Comparison of ENCODE assay signal across 7 mouse cellular contexts in the genomic region with DNA sequence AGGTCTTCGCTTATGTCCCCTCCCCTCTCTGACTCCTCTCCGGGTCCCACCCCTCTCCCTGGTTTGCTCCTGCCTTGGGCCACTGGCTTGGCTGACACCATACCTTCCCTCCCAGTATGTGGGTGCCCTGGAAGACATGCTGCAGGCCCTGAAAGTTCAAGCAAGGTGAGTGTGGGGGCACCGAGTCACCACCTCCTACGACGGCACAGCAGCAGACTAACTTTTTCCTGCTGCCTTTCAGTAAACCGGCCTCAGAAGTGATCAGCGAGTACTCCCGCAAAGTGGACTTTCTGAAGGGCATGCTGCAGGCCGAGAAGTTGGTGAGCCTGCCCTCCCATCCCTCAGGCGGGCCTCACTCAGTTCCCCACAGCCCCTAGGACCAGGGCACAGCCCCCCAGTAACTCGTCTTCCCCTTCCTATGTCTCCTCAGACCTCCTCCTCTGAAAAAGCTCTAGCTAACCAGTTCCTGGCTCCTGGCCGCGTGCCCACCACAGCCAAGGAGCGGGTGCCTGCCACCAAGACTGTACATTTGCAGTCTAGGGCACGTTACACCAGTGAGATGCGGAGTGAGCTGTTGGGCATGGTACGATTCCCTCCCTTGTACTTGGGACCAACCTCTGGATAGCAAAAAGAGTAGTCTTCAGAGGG. TPM values are rescaled to one million over a fixed set of nuclear protein-coding genes. Genes with fewer than 3 reads are reported as not detected.
DNase-seq lines count a peak whose midpoint lies in the region; ATAC-seq and TF ChIP-seq lines count a peak whose summit lies in the region.

No protein-coding gene starts in this region.

- H3K9me3 ChIP-seq in hindbrain, embryonic 11.5 days (ENCODE audit: control insufficient read depth, low read length): no peaks in the 10 kb centered on the region
- no peaks in the 10 kb centered on the region for H3K9me3 ChIP-seq in midbrain, embryonic 10.5 days (replicated peaks)

- ATAC-seq in hindbrain, embryonic 11.5 days (ENCODE audit: low FRiP score): no peak

- H3K4me3 ChIP-seq in lung, adult 2 months (replicated peaks; ENCODE audit: extremely low read depth, low read depth, low read length): peak overlapping the region; percentile 84
- peak overlapping the region; percentile 47 for H3K4me3 ChIP-seq in hindbrain, embryonic 11.5 days (ENCODE audit: low read depth, low read length)
- peak overlapping the region; percentile 72 for H3K4me3 ChIP-seq in midbrain, embryonic 10.5 days

- H3K27me3 ChIP-seq in hindbrain, embryonic 11.5 days (ENCODE audit: control insufficient read depth, insufficient read depth, low read length): no peaks in the 10 kb centered on the region
- no peaks in the 10 kb centered on the region for H3K27me3 ChIP-seq in midbrain, embryonic 10.5 days (ENCODE audit: low read depth, poor library complexity, severe bottlenecking)

- H3K36me3 ChIP-seq in hindbrain, embryonic 11.5 days (ENCODE audit: control insufficient read depth, insufficient read depth, low read length): no peaks in the 10 kb centered on the region
- peaks cover 27% of the 10 kb centered on the region for H3K36me3 ChIP-seq in midbrain, embryonic 10.5 days

- peak overlapping the region; percentile 19 for H3K9ac ChIP-seq in hindbrain, embryonic 11.5 days (ENCODE audit: low read depth, low read length)

- no peak for TF ChIP-seq CTCF in lung, adult 2 months (IDR thresholded peaks at IDR 0.05; ENCODE audit: insufficient read depth, low read length)

- no peak for DNase-seq in lung, adult 2 months
- DNase-seq in lung, postnatal 4 days: no peak
- DNase-seq in cerebellum, postnatal 25 days: peak; percentile 30 to 55
- DNase-seq in hindbrain, embryonic 11.5 days (ENCODE audit: low spot score): no peak
- DNase-seq in midbrain, embryonic 10.5 days (ENCODE audit: low spot score): no peak
- DNase-seq in yolk sac, embryonic 10.5 days (ENCODE audit: low spot score): no peak
- DNase-seq in right cerebral cortex, postnatal 36 days (ENCODE audit: low spot score in 2 of 2): no peak

- H3K4me1 ChIP-seq in lung, adult 2 months (ENCODE audit: control insufficient read depth, insufficient read depth, low read length): peaks cover 9% of the 10 kb centered on the region
- H3K4me1 ChIP-seq in hindbrain, embryonic 11.5 days (replicated peaks; ENCODE audit: control insufficient read depth, insufficient read depth, low read length): peaks cover 4% of the 10 kb centered on the region
- H3K4me1 ChIP-seq in midbrain, embryonic 10.5 days: peaks cover 36% of the 10 kb centered on the region

- H3K27ac ChIP-seq in hindbrain, embryonic 11.5 days (ENCODE audit: low read depth, low read length): peak overlapping the region; percentile 48; the same call in 1 of the 2 replicates
- peak overlapping the region; percentile 92 for H3K27ac ChIP-seq in midbrain, embryonic 10.5 days (replicated peaks)

- WGBS in lung, adult 2 months: 24% methylated on average over 17 of the region's 17 CpGs
- WGBS in hindbrain, embryonic 11.5 days: 56% methylated on average over 17 of the region's 17 CpGs
- 60% methylated on average over 17 of the region's 17 CpGs for WGBS in midbrain, embryonic 10.5 days

- no peak for TF ChIP-seq POLR2A in lung, adult 2 months (IDR thresholded peaks at IDR 0.05; ENCODE audit: borderline replicate concordance, extremely low read depth, low read depth, low read length)

- H3K4me2 ChIP-seq in hindbrain, embryonic 11.5 days (replicated peaks; ENCODE audit: low read depth, low read length): peak overlapping the region; percentile 66

RNA-seq across cellular contexts. Expression of gene Use1, which starts 1.0 kb away (rescaled TPM):
- polyA plus RNA-seq in lung, adult 2 months (2012; rRNA removed): 111 and 121 TPM in 2 replicates
- polyA plus RNA-seq in hindbrain, embryonic 11.5 days (2014; fragmentation: Nextera tagmentation; extraction: Ambion mirVana): 77.8 and 78.6 TPM in 2 replicates
- polyA plus RNA-seq in midbrain, embryonic 10.5 days (2016; fragmentation: Nextera tagmentation; extraction: Ambion mirVana): 68.5 and 74.3 TPM in 2 replicates

RNA-seq across cellular contexts. Expression of gene Ocel1, which starts 3.4 kb away (rescaled TPM):
- polyA plus RNA-seq in lung, adult 2 months (2012; rRNA removed): 16.9 and 21.1 TPM in 2 replicates
- polyA plus RNA-seq in hindbrain, embryonic 11.5 days (2014; fragmentation: Nextera tagmentation; extraction: Ambion mirVana): 3.0 and 3.7 TPM in 2 replicates
- polyA plus RNA-seq in midbrain, embryonic 10.5 days (2016; fragmentation: Nextera tagmentation; extraction: Ambion mirVana): 4.9 and 6.1 TPM in 2 replicates

RNA-seq across cellular contexts. Expression of gene Nr2f6, which starts 14.1 kb away (rescaled TPM):
- polyA plus RNA-seq in lung, adult 2 months (2012; rRNA removed): 133 and 205 TPM in 2 replicates
- polyA plus RNA-seq in hindbrain, embryonic 11.5 days (2014; fragmentation: Nextera tagmentation; extraction: Ambion mirVana): 69.5 and 78.3 TPM in 2 replicates
- polyA plus RNA-seq in midbrain, embryonic 10.5 days (2016; fragmentation: Nextera tagmentation; extraction: Ambion mirVana): 74.7 and 110 TPM in 2 replicates

RNA-seq across cellular contexts. Expression of gene Ushbp1, which starts 27.9 kb away (rescaled TPM):
- 155 and 170 TPM in 2 replicates for polyA plus RNA-seq in lung, adult 2 months (2012; rRNA removed)
- polyA plus RNA-seq in hindbrain, embryonic 11.5 days (2014; fragmentation: Nextera tagmentation; extraction: Ambion mirVana): 2.9 and 3.6 TPM in 2 replicates
- polyA plus RNA-seq in midbrain, embryonic 10.5 days (2016; fragmentation: Nextera tagmentation; extraction: Ambion mirVana): 5.0 and 6.3 TPM in 2 replicates

RNA-seq across cellular contexts. Expression of gene Babam1, which starts 29.0 kb away (rescaled TPM):
- polyA plus RNA-seq in lung, adult 2 months (2012; rRNA removed): 120 and 145 TPM in 2 replicates
- 102 and 106 TPM in 2 replicates for polyA plus RNA-seq in hindbrain, embryonic 11.5 days (2014; fragmentation: Nextera tagmentation; extraction: Ambion mirVana)
- polyA plus RNA-seq in midbrain, embryonic 10.5 days (2016; fragmentation: Nextera tagmentation; extraction: Ambion mirVana): 112 TPM in 2 replicates

Comparison
In these comparisons a context has a peak if more than half of its experiments do, and no peak if none do; other contexts are left out.
1. DNase-seq: peak in cerebellum, postnatal 25 days (2 of 2); none in lung, adult 2 months (single experiment), lung, postnatal 4 days (0 of 2), hindbrain, embryonic 11.5 days (single experiment), midbrain, embryonic 10.5 days (single experiment), yolk sac, embryonic 10.5 days (single experiment) and right cerebral cortex, postnatal 36 days (0 of 2).
2. Peak in every context shown above with its lines, with median percentiles within 50 percentile points of each other: H3K4me3 ChIP-seq.